15 mouse cellular contexts compared by ENCODE assay signal in genomic region chr9:107540420-107540819, GRCm38 (mm10). TPM values are rescaled to one million over a fixed set of nuclear protein-coding genes. Genes with fewer than 3 reads are reported as not detected.
DNase-seq lines count a peak whose midpoint lies in the region; ATAC-seq lines count a peak whose summit lies in the region.
"Had no signal": no experiment of that assay in that cellular context is flagged by ENCODE, and none has a peak within 500 bp of the region (broad histone marks: within the 10 kb centered on the region; RNA-seq: fewer than 3 reads in every experiment).

No protein-coding gene starts in this region.

- no peak overlapping the region for H3K9ac ChIP-seq in liver, embryonic 12.5 days
- H3K9ac ChIP-seq in liver, embryonic 11.5 days (ENCODE audit: low read depth, low read length), result no peak overlapping the region
- peak overlapping the region; percentile 72; the same call in 1 of the 2 replicates for H3K9ac ChIP-seq in hindbrain, embryonic 13.5 days
- H3K9ac ChIP-seq in midbrain, embryonic 15.5 days, result no peak overlapping the region

- 63% methylated on average over 4 of the region's 4 CpGs for WGBS in liver, embryonic 12.5 days (ENCODE audit: insufficient replicate concordance)
- 74% methylated on average over 4 of the region's 4 CpGs for whole genome bisulfite sequencing in liver, embryonic 11.5 days
- 65% methylated on average over 4 of the region's 4 CpGs for WGBS in hindbrain, embryonic 13.5 days
- WGBS in midbrain, embryonic 15.5 days, result 73% methylated on average over 4 of the region's 4 CpGs

- H3K36me3 ChIP-seq in liver, embryonic 12.5 days, result peaks cover 61% of the 10 kb centered on the region
- peaks cover 36% of the 10 kb centered on the region for H3K36me3 ChIP-seq in liver, embryonic 11.5 days (ENCODE audit: control insufficient read depth, insufficient read depth, low read length)
- H3K36me3 ChIP-seq in hindbrain, embryonic 13.5 days, result peaks cover 51% of the 10 kb centered on the region
- H3K36me3 ChIP-seq in midbrain, embryonic 15.5 days (replicated peaks), result peaks cover 38% of the 10 kb centered on the region

- intact Hi-C loops in gastrocnemius, postnatal 14 days (cut with DNase I; ENCODE audit: low total_unique reads), result no loop called here

- ATAC-seq in liver, embryonic 12.5 days, result no peak
- ATAC-seq in liver, embryonic 11.5 days (replicated peaks; ENCODE audit: low FRiP score), result no peak
- no peak for ATAC-seq in hindbrain, embryonic 13.5 days (ENCODE audit: low FRiP score)
- no peak for ATAC-seq in midbrain, embryonic 15.5 days (replicated peaks)

- H3K4me3 ChIP-seq in liver, embryonic 12.5 days, result no peak overlapping the region
- H3K4me3 ChIP-seq in liver, embryonic 11.5 days (ENCODE audit: low read depth, low read length), result no peak overlapping the region
- peak overlapping the region; percentile 64 for H3K4me3 ChIP-seq in hindbrain, embryonic 13.5 days
- peak overlapping the region; percentile 72; the same call in 1 of the 2 replicates for H3K4me3 ChIP-seq in midbrain, embryonic 15.5 days

- peak overlapping the region; percentile 28; the same call in 1 of the 2 replicates for H3K27ac ChIP-seq in liver, embryonic 12.5 days
- H3K27ac ChIP-seq in liver, embryonic 11.5 days (ENCODE audit: low read depth, low read length), result no peak overlapping the region
- no peak overlapping the region for H3K27ac ChIP-seq in hindbrain, embryonic 13.5 days
- no peak overlapping the region for H3K27ac ChIP-seq in midbrain, embryonic 15.5 days
- H3K27ac ChIP-seq: gastrocnemius, adult 2 months; left cerebral cortex, adult 2 months had no signal

- no peak overlapping the region for H3K4me2 ChIP-seq in liver, embryonic 12.5 days
- H3K4me2 ChIP-seq in liver, embryonic 11.5 days, result no peak overlapping the region; the same call in 1 of the 2 replicates
- H3K4me2 ChIP-seq in hindbrain, embryonic 13.5 days, result peak overlapping the region; percentile 83
- peak overlapping the region; percentile 83 for H3K4me2 ChIP-seq in midbrain, embryonic 15.5 days

- no peaks in the 10 kb centered on the region for H3K27me3 ChIP-seq in liver, embryonic 12.5 days (replicated peaks)
- H3K27me3 ChIP-seq in liver, embryonic 11.5 days (replicated peaks; ENCODE audit: control insufficient read depth, insufficient read depth, low read length), result no peaks in the 10 kb centered on the region
- H3K27me3 ChIP-seq in hindbrain, embryonic 13.5 days, result no peaks in the 10 kb centered on the region
- H3K27me3 ChIP-seq in midbrain, embryonic 15.5 days (replicated peaks), result no peaks in the 10 kb centered on the region
- H3K27me3 ChIP-seq: liver, embryonic 15.5 days had no signal

- H3K9me3 ChIP-seq in liver, embryonic 12.5 days (replicated peaks), result no peaks in the 10 kb centered on the region
- no peaks in the 10 kb centered on the region for H3K9me3 ChIP-seq in liver, embryonic 11.5 days (ENCODE audit: control insufficient read depth, low read length)
- no peaks in the 10 kb centered on the region for H3K9me3 ChIP-seq in hindbrain, embryonic 13.5 days
- no peaks in the 10 kb centered on the region for H3K9me3 ChIP-seq in midbrain, embryonic 15.5 days
- H3K9me3 ChIP-seq: liver, embryonic 15.5 days had no signal

- DNase-seq in heart, adult 11 months, result peak; percentile 89
- no peak for DNase-seq in heart, adult 18-20 months
- no peak for DNase-seq in liver, embryonic 11.5 days (ENCODE audit: low spot score)
- no peak for DNase-seq in gastrocnemius, postnatal 14 days
- no peak for DNase-seq in left cerebral cortex, adult 18-20 months (ENCODE audit: low spot score in 2 of 2)
- DNase-seq: cerebellum, postnatal 36 days; gastrocnemius, adult 2 months; thymus, postnatal 25 days had no signal

- peaks cover 56% of the 10 kb centered on the region for H3K4me1 ChIP-seq in liver, embryonic 12.5 days
- H3K4me1 ChIP-seq in liver, embryonic 11.5 days (replicated peaks; ENCODE audit: control insufficient read depth, insufficient read depth, low read length), result peaks cover 31% of the 10 kb centered on the region
- H3K4me1 ChIP-seq in hindbrain, embryonic 13.5 days (replicated peaks), result peaks cover 66% of the 10 kb centered on the region
- peaks cover 51% of the 10 kb centered on the region for H3K4me1 ChIP-seq in midbrain, embryonic 15.5 days

RNA-seq across cellular contexts. Expression of gene Cyb561d2, which starts 1.6 kb away (rescaled TPM):
- total RNA-seq in heart, adult 18-20 months (2021), result 1 to 10 TPM; 4.2 to 4.6 TPM
- 18.5 and 19.5 TPM in 2 replicates for polyA plus RNA-seq in liver, embryonic 12.5 days (2016; fragmentation: Nextera tagmentation; extraction: Ambion mirVana)
- 28.9 and 31.0 TPM in 2 replicates for polyA plus RNA-seq in liver, embryonic 11.5 days (2014; fragmentation: Nextera tagmentation; extraction: Ambion mirVana)
- 38.9 and 39.1 TPM in 2 replicates for polyA plus RNA-seq in hindbrain, embryonic 13.5 days (2015; fragmentation: Nextera tagmentation; extraction: Ambion mirVana)
- 45.1 and 45.7 TPM in 2 replicates for polyA plus RNA-seq in midbrain, embryonic 15.5 days (2015; fragmentation: Nextera tagmentation; extraction: Ambion mirVana)
- 1 to 10 TPM; 2.2 to 2.5 TPM for total RNA-seq in gastrocnemius, postnatal 14 days (2021)
- total RNA-seq in left cerebral cortex, adult 18-20 months (2021), result 10 to 100 TPM; 14.3 to 16.2 TPM

RNA-seq across cellular contexts. Expression of gene Nprl2, which starts 1.6 kb away (rescaled TPM):
- 10 to 100 TPM; 20.4 to 21.0 TPM for total RNA-seq in heart, adult 18-20 months (2021)
- polyA plus RNA-seq in liver, embryonic 12.5 days (2016; fragmentation: Nextera tagmentation; extraction: Ambion mirVana), result 15.3 and 16.0 TPM in 2 replicates
- 26.5 and 31.3 TPM in 2 replicates for polyA plus RNA-seq in liver, embryonic 11.5 days (2014; fragmentation: Nextera tagmentation; extraction: Ambion mirVana)
- 68.6 and 71.1 TPM in 2 replicates for polyA plus RNA-seq in hindbrain, embryonic 13.5 days (2015; fragmentation: Nextera tagmentation; extraction: Ambion mirVana)
- polyA plus RNA-seq in midbrain, embryonic 15.5 days (2015; fragmentation: Nextera tagmentation; extraction: Ambion mirVana), result 78.4 and 81.6 TPM in 2 replicates
- total RNA-seq in gastrocnemius, postnatal 14 days (2021), result 1 to 10 TPM; 7.5 to 7.7 TPM
- 10 to 100 TPM; 42.2 to 43.6 TPM for total RNA-seq in left cerebral cortex, adult 18-20 months (2021)

RNA-seq across cellular contexts. Expression of gene Tmem115, which starts 6.7 kb away (rescaled TPM):
- 10 to 100 TPM; 22.2 to 22.3 TPM for total RNA-seq in heart, adult 18-20 months (2021)
- polyA plus RNA-seq in liver, embryonic 12.5 days (2016; fragmentation: Nextera tagmentation; extraction: Ambion mirVana), result 25.9 and 26.4 TPM in 2 replicates
- polyA plus RNA-seq in liver, embryonic 11.5 days (2014; fragmentation: Nextera tagmentation; extraction: Ambion mirVana), result 35.4 and 35.9 TPM in 2 replicates
- 44.7 and 46.0 TPM in 2 replicates for polyA plus RNA-seq in hindbrain, embryonic 13.5 days (2015; fragmentation: Nextera tagmentation; extraction: Ambion mirVana)
- 48.0 and 50.5 TPM in 2 replicates for polyA plus RNA-seq in midbrain, embryonic 15.5 days (2015; fragmentation: Nextera tagmentation; extraction: Ambion mirVana)
- total RNA-seq in gastrocnemius, postnatal 14 days (2021), result 10 to 100 TPM; 18.4 to 19.9 TPM
- 10 to 100 TPM; 36.0 to 38.5 TPM for total RNA-seq in left cerebral cortex, adult 18-20 months (2021)

RNA-seq across cellular contexts. Expression of gene Zmynd10, which starts 6.7 kb away (rescaled TPM):
- total RNA-seq in heart, adult 18-20 months (2021), result under 1 TPM in 1 of 2 experiments, not detected in 1; 0.62 TPM
- not detected in 2 replicates for polyA plus RNA-seq in liver, embryonic 12.5 days (2016; fragmentation: Nextera tagmentation; extraction: Ambion mirVana)
- 0.10 and 0.35 TPM in 2 replicates for polyA plus RNA-seq in liver, embryonic 11.5 days (2014; fragmentation: Nextera tagmentation; extraction: Ambion mirVana)
- polyA plus RNA-seq in hindbrain, embryonic 13.5 days (2015; fragmentation: Nextera tagmentation; extraction: Ambion mirVana), result 2.6 and 4.0 TPM in 2 replicates
- polyA plus RNA-seq in midbrain, embryonic 15.5 days (2015; fragmentation: Nextera tagmentation; extraction: Ambion mirVana), result 4.6 TPM in 2 replicates
- total RNA-seq in gastrocnemius, postnatal 14 days (2021), result not detected
- 1 to 10 TPM; 6.1 to 7.2 TPM for total RNA-seq in left cerebral cortex, adult 18-20 months (2021)
- total RNA-seq: megakaryocyte, adult 5-6 weeks had no signal
- polyA plus RNA-seq: heart, embryonic 14.5 days had no signal

RNA-seq across cellular contexts. Expression of gene Rassf1, which starts 10.9 kb away (rescaled TPM):
- total RNA-seq in heart, adult 18-20 months (2021), result 10 to 100 TPM; 15.1 TPM
- polyA plus RNA-seq in liver, embryonic 12.5 days (2016; fragmentation: Nextera tagmentation; extraction: Ambion mirVana), result 22.2 and 24.8 TPM in 2 replicates
- polyA plus RNA-seq in liver, embryonic 11.5 days (2014; fragmentation: Nextera tagmentation; extraction: Ambion mirVana), result 31.2 and 37.0 TPM in 2 replicates
- 36.7 and 36.9 TPM in 2 replicates for polyA plus RNA-seq in hindbrain, embryonic 13.5 days (2015; fragmentation: Nextera tagmentation; extraction: Ambion mirVana)
- polyA plus RNA-seq in midbrain, embryonic 15.5 days (2015; fragmentation: Nextera tagmentation; extraction: Ambion mirVana), result 44.4 and 45.3 TPM in 2 replicates
- total RNA-seq in gastrocnemius, postnatal 14 days (2021), result 10 to 100 TPM; 11.1 to 11.6 TPM
- total RNA-seq in left cerebral cortex, adult 18-20 months (2021), result 10 to 100 TPM; 19.5 to 20.3 TPM

Comparison
In these comparisons a context has a peak if more than half of its experiments do, and no peak if none do; other contexts are left out.
1. H3K4me2 ChIP-seq: peak in hindbrain, embryonic 13.5 days (single experiment) and midbrain, embryonic 15.5 days (single experiment); none in liver, embryonic 12.5 days (single experiment) and liver, embryonic 11.5 days (single experiment).
2. H3K4me3 ChIP-seq: peak in hindbrain, embryonic 13.5 days (single experiment) and midbrain, embryonic 15.5 days (single experiment); none in liver, embryonic 12.5 days (single experiment) and liver, embryonic 11.5 days (single experiment).